Mouse (Mus musculus): Measurements from ENCODE around the gene Zc2hc1c.

DNA sequence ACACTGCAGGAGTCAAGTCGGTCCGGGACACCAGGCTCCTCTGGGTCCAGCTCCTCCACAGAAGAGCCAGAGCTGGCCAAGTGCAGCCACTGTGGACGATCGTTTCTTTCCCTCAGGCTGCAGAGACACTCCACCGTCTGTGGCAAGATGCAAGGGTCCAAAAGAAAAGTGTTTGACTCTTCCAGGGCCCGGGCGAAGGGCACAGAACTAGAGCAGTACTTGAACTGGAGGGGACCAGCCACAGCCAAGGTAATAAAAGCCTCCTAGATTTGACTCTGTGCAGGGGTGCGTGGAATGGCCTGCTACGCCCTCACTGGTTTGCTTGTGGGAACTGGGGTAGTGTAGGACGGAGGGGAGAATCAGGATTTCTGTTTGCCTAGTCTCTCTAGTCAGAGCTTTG, 2.2 kb downstream of the Zc2hc1c start:
- TF ChIP-seq JUND (conservative IDR thresholded peaks at IDR 0.05; ENCODE audit: low read depth, low read length) (no peak), MEF2A (IDR thresholded peaks at IDR 0.05; ENCODE audit: borderline replicate concordance, low read depth, low read length) (no peak), POLR2A (IDR thresholded peaks at IDR 0.05; ENCODE audit: low read depth, low read length) (no peak), TBP (conservative IDR thresholded peaks at IDR 0.05; ENCODE audit: low read depth, low read length) (no peak), KAT2A (IDR thresholded peaks at IDR 0.05; ENCODE audit: insufficient replicate concordance, low read length) (no peak), USF2 (conservative IDR thresholded peaks at IDR 0.05; ENCODE audit: low read depth, low read length) (no peak), MYC (IDR thresholded peaks at IDR 0.05; ENCODE audit: low read depth, low read length) (no peak), USF1 (IDR thresholded peaks at IDR 0.05; ENCODE audit: low read depth, low read length) (no peak), TCF12 (IDR thresholded peaks at IDR 0.05; ENCODE audit: low read depth, low read length) (no peak), CTCF (conservative IDR thresholded peaks at IDR 0.05 in 1 of 2, IDR thresholded peaks at IDR 0.05 in 1 of 2; ENCODE audit: low read depth in 2 of 2, low read length in 2 of 2) (no peak), MXI1 (IDR thresholded peaks at IDR 0.05; ENCODE audit: low read depth, low read length) (no peak)
